Mouse (Mus musculus) olfactory bulb, adult 2 months (tissue): ENCODE results near the gene Tnfaip2.

Experiments
- CTCF ChIP-seq: fragments of 200-500 bp; IDR thresholded peaks from 2 replicates; pipeline ENCODE4 v1.5.1; 2012; ENCODE audit warnings: low read depth, mild to moderate bottlenecking, low read length, moderate library complexity; ENCODE audit not compliant: insufficient read depth
- POLR2A ChIP-seq: fragments of 200-500 bp; IDR thresholded peaks from 2 replicates; pipeline ENCODE4 v1.6.1; 2012; ENCODE audit warnings: mild to moderate bottlenecking, low read depth, low read length, moderate library complexity; ENCODE audit not compliant: insufficient read depth

GRCm38 (mm10) chr12:111486455-111486854, 44.2 kb downstream of the Tnfaip2 start:
- TF ChIP-seq CTCF (no peak), POLR2A (no peak)
